Mouse (Mus musculus) ZHBTc4 (cell line): ENCODE results near the gene 1700012P22Rik.

Experiments used
- DNase-seq: peaks from one replicate; pipeline ENCODE4 v3.0.0-alpha.2; 2011; ENCODE audit warnings: low read depth, low spot score

The 1700012P22Rik gene

DNA sequence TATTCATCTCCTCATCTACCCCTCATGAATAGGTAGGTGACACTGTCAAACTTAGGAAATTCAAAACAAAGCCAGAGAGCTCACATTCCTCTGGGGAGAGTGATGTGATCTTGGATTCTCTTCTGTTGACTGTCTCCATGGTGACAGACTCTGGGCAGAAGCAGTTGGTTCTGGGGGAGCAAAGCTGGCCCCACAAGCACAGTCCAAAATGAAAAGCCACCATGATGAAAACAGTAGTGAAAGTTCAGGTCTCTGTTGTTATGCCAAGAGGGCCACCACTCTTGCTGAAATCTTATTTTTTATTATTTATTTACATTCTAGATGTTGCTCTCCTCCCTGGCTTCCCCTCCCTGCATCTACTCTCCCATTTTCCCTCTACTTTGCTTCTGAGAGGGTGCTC lies at the start of gene 1700012P22Rik:
1700012P22Rik (minus strand) TSS at position 101 of the 400 bp plus-strand sequence.
- DNase-seq: no peak

DNA sequence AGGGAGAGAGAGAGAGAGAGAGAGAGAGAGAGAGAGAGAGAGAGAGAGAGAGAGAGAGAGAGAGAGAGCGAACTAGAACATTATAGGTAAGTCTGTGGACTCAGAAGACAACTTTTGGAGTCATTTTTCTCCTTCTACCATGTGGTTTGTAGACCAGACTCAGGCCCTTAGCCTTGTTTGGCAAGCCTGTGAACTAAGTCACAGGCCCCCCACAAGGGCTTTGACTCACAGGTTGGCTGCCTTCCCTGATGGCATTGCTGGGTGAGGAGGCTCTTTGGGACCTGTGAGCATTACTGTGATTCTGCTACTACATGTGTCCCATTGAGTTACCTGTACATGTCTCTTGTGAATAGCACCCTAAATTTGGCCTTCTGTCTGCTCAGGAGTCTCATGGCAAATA lies 29.5 kb upstream of the 1700012P22Rik start:
- DNase-seq: no peak

DNA sequence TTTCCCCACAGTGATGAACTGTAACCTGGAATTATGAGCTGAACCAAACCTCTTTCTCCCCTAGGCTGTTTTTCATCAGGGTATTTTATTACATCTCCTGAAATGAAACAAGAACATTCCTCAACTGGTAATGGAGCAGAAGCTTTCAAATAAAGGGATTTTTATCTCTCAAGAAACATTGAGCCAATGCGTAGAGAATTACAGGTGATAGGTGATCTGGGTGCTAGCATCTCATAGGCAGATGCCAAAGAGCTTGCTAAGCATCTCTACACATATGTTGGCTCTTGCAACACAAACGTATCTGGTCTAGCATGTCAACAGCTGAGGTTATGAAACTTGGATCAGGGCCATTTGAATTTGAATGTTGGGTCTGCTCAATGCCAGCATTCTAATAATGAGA lies 26.6 kb upstream of the 1700012P22Rik start:
- no peak for DNase-seq

DNA sequence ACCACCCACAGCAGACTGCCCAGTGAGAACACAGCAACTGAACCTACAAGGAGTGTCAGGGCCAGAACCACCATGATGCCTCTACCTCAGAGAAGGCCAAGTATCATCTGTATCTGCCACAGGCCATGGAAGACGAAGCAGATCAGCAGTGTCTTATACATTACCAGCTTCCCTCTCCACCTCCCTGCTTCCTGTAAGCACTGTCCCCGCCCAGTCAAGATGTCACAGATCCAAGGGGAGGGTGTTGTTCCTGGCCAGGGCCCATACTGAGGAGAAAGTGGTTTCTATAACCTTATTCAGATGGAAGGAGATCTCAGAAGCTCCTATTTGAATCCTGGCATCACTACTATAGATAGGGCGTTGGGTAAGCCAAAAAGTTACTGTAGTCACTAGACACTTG lies 25.1 kb upstream of the 1700012P22Rik start, which contains the start of gene Aadacl3:
Aadacl3 (minus strand) TSS at position 101 of the 400 bp plus-strand sequence.
- DNase-seq: no peak

DNA sequence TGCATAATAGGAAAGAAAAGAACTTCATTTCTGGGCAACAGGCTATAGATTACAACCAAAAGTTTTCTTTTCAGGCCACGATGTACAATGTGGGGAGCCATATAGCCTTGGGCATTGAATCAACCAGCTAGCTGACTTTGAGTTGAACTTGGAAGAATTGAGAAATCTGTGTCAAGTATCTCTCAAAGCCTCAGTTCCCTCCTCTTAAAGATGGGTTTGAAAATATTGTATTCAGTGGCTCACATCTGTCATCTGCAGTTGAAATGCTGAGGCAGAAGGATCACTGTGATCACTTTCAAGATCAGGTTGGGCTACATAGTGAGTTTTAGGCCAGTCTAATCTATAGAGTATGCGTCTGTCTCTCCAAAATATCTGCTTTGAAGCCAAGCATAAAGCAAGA lies 14.6 kb upstream of the 1700012P22Rik start, which contains the start of gene Gm9944:
Gm9944 (minus strand) TSS at position 101 of the 400 bp plus-strand sequence.
- DNase-seq: no peak

DNA sequence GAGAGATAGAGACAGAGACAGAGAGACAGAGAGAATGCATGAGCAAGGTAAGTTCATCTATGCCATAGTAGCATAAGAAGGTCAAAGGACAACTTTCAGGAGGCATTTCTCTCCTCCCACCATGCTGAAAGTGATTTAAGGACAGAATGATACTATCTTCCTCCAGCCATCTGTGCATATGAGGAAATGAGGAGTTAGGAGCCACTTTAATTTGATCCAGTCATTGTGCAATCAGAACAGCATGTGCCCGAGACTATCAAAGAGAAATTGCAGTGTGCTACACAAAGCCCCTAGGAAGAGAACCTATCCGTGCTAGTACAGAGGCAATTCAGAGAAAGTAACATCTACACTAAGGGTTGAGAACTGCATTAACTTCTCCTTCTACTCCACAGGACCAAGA lies 10.0 kb upstream of the 1700012P22Rik start:
- no peak for DNase-seq

DNA sequence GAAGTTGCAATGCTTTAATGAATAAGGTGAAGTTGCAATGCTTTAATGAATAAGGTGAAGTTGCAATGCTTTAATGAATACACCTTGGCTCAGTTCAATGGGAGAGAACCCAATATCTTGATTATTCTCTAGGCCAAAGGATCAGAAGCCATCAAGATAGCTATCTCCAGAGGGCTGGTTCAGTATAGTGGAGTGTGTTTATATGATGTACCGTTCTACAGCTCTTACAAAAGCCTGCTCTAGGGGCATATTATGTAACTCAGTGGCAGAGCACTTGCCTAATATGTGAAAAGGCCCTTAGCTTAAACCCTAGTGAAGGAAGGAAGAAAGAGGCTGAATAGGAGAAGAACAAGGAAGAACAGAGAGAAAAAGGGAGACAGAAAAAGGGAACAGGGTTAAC lies 3.0 kb upstream of the 1700012P22Rik start:
- DNase-seq: no peak

DNA sequence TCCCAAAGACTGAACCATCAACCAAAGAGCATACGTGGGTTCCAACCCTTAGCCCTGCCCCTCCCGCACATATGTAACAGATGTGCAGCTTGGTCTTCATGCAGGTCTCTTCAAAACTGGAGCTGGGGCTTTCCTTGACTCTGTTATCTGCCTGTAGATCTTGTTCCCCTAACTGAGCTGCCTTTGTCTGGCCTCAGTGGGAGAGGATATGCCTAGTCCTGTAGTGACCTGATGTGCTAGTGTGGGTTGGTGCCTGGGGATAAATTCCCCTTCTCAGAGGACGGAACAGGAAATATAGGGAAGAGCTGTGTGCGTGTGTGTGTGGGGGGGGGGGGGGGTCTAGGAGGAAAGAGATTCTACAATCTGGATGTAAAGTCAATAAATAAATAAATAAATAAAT lies 2.5 kb upstream of the 1700012P22Rik start:
- no peak for DNase-seq

DNA sequence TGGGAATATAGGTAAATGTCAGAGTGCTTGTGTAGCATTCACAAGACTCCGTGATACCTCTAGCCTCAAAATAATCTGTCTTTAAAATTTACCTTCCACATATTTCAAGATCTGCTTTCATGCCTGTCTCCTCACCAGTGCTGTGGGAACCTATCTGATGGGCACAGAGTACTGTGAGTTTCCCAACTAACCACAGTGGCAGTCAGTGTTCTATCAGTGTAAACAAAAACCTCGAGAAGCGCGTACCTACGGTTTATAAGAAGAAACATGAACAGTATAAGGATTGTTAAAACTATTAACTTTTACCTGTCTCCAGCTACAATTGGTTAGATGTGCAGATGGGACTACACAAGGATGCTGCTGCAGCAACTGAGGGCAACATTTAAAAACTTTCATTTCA lies 5.4 kb downstream of the 1700012P22Rik start:
- no peak for DNase-seq

DNA sequence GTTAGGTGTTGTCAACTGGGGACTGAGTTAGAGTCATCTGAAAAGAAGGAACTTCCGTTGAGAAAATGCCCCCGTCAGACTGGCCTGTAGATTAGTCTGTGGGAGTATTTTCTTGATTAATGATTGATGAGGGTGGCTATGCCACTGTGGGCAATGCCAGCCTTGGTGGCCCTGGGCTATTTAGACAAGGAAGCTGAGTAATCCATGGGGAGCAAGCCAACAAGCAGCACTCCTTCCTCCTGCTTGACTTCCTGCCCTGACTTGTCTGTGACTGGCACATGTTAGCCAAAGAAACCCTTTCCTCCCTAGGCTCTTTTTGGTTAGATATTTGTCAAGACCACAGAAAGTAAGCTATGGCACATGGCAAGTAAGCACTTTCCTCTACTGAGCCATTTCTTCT lies 7.8 kb downstream of the 1700012P22Rik start:
- no peak for DNase-seq

DNA sequence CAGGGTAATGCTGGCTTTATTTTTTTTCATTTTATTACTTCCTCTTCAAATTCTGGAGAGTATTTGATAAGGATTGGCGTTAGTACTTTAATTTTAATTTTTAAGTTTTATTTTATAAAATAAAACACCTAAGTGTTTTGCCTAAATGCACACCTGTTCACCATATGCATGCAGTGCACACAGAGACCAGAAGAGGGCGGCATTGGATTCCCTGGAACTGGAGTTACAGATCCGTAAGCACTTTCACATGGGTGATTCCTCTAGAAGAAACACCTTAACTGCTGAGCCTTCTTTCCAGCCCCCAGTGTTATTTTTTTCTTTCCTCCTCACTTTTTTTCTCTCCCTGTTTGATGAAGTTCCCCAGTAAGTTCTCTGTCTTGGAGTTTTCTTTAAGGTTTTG lies 9.7 kb downstream of the 1700012P22Rik start:
- DNase-seq: peak; percentile 79

DNA sequence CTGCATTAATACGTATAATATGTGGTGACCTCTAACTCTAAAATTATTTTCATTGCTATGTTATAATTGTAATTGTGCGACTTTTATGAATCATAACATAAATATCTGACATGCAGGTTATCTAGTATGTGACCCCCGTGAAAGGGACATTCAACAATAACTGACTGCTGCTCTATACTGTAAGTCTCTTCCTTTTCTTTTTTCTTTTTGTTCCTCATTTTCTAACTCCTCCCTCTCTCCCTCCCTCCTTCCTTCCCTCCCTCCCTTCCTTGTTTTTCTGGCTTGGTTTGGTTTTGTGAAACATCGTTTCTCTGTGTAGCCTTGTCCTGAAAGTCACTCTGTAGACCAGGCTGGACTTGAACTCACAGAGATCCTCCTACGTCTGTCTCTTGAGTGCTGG lies 14.0 kb downstream of the 1700012P22Rik start:
- DNase-seq: no peak

DNA sequence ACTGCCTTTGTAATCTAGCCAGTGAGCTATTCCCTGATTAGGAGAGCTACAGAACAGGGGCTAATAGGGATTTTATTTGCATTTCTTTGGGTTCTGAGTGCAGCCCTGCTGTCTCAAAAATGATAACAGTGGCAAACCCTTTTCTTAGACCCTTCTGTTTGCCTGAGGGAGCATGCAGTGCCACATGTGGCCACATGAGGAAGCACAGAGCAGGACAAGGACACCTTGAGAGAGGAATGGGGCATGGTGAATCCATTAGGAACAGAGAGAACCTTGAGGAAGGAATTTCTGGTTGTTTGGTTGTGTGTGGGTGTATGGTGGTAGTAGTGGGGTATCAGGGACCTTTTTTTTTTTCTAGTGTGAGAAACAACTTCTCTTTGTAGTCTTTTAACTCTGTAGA lies 17.9 kb downstream of the 1700012P22Rik start:
- peak; percentile 76 for DNase-seq

DNA sequence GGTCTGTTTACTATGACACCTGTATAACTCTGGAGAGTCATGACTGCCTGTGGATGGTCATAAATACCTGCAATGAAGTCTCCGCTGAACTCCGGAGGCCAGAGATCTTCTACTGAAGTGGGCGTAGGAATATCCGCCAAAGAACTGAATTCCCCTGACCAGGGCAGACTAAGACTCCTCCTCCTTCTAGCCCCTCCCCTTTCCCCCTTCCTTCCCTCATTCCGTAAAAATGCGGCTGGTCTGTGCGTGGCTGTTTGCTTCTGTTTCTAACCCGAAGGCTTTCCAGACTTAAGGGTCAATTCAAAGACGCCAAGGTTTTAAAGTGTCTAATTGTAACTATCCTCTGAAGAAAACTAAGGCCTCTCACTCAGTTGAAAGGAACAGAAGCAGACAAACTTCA lies 30.3 kb downstream of the 1700012P22Rik start, which contains the start of gene Pramef12:
Pramef12 (minus strand) TSS at position 175 of the 400 bp plus-strand sequence.
- peak; percentile 82 for DNase-seq

DNA sequence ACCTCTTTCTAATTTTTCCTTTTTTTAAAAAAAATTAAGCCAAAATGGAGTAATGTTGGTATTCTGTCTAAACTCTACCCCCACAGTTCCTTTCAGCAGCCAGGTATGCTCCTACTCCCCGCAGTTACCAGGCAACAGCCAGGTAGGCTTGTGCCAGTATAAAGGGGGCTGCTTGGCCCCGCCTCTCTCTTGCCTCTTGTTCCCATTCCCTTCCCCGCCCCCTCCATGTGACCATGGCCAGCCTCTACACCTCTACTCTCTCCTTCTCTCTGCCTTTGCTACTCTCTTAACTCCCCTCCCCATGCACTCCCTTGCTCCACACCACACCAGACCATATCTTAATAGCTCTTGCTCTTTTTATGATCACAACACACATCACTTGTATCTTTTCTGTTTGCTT lies 32.3 kb downstream of the 1700012P22Rik start:
- DNase-seq: peak; percentile 54

DNA sequence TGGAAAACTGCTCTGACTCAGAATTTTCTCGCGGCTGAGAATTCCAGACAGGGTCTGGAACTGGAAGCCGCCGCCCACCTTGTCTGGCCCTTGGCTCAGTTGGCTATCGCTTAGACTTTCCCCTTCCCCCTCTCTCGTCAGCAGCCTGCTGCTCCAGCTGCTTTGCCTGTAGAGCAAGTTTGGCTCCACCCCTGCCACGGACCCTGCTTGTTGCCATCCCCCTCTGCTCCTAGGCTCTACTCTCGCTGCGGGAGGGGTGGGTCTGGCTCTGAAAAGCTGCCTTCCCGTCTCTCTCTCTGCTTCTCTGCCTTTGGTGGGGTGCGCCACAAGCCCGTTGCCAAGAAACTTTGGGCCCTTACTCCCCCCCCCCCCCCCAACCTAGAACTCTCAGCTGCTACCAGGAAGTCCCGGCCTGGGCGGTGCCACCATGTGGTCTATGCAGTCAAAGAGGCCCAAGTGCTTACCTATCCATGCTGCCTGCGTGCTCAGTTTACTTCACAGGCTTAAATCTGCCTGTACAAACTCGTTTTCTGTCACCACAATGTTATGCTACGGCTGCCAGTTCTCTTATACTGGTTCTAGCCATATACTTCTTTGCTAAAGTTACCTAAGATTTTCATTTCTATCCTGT lies 34.0 kb downstream of the 1700012P22Rik start:
- peak; percentile 96 for DNase-seq

DNA sequence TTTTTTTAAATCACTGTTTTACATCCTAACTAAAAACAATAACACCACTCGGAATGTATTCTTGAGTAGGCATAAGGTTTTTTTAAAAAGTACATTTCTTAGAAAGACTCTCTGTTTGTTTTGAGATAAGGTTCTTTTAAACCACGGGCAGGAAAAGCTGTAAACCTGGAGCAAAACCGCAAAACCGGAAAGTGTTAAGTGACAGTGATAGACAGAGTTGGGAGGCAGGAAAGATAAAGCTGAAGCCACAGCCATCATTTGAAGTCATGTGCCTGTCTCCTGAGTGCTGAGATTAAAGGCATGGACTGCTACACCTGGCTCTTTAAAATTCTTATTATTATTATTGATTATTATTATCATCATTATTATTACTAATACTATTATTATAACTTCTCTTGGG lies 35.9 kb downstream of the 1700012P22Rik start:
- DNase-seq: no peak

DNA sequence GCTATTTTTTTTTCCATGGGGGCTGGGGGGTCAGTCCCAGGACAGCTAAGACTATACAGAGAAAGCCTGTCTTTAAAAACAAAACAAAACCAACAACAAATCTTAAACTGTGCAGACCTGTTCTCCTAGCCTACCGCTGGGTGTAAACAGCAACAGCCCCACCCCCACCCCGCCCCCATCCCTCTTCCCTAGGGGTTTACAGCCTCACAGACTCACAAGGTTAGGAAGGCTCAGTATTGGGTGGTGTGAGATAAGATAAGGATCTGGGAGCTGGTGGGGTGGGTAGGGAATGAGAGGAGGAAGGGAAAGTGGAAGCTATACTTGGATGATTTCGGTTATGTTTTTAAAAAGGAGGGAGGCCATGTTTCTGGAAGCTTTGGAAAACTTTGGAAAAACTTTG lies 42.3 kb downstream of the 1700012P22Rik start:
- DNase-seq: peak; percentile 41

DNA sequence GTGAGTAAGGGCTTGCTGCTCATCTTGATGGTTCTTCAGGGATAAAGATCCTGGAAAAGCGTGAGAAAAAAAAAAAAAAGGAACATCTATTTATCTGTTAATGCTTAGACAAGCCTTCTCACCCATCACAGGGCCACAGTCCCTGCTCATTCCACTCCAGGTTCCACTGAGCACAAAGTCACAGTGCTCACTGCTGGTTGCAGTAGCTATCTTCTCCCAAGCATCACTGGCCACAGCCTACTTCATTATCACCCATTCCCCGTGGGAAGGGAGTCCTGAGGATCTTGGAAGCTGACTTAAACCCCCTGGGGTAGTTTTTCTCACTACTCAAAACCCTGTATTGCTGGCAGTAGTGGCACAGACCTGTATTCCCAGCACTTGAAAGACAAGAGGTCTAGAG lies 60.7 kb downstream of the 1700012P22Rik start, which contains the start of gene Pramef20:
Pramef20 (minus strand) TSS at position 23 of the 400 bp plus-strand sequence.
- DNase-seq: no peak
